32 mouse cellular contexts compared by ENCODE assay signal in genomic region chr9:87406476-87406875, GRCm38 (mm10).
DNase-seq lines count a peak whose midpoint lies in the region; ATAC-seq lines count a peak whose summit lies in the region.
"Had no signal": no experiment of that assay in that cellular context is flagged by ENCODE, and none has a peak within 500 bp of the region (broad histone marks: within the 10 kb centered on the region; RNA-seq: fewer than 3 reads in every experiment).

No protein-coding gene starts in this region.

- WGBS in heart, embryonic 10.5 days = 33% methylated on average over 12 of the region's 12 CpGs
- WGBS in heart, embryonic 15.5 days = 22% methylated on average over 12 of the region's 12 CpGs
- WGBS in embryonic facial prominence, embryonic 14.5 days = 40% methylated on average over 12 of the region's 12 CpGs
- 82% methylated on average over 12 of the region's 12 CpGs for WGBS in neural tube, embryonic 15.5 days

- no peaks in the 10 kb centered on the region for H3K36me3 ChIP-seq in heart, embryonic 10.5 days
- no peaks in the 10 kb centered on the region for H3K36me3 ChIP-seq in heart, embryonic 15.5 days
- no peaks in the 10 kb centered on the region for H3K36me3 ChIP-seq in embryonic facial prominence, embryonic 14.5 days (ENCODE audit: control insufficient read depth, insufficient read depth, low read length)
- H3K36me3 ChIP-seq in neural tube, embryonic 15.5 days = no peaks in the 10 kb centered on the region
- H3K36me3 ChIP-seq: forebrain, embryonic 10.5 days; forebrain, embryonic 15.5 days; hindbrain, embryonic 10.5 days; kidney, embryonic 15.5 days; limb, embryonic 15.5 days; liver, embryonic 13.5 days had no signal

- H3K4me2 ChIP-seq in heart, embryonic 15.5 days = peak overlapping the region; percentile 53
- peak overlapping the region; percentile 30 for H3K4me2 ChIP-seq in embryonic facial prominence, embryonic 14.5 days (ENCODE audit: low read depth, low read length)
- no peak overlapping the region for H3K4me2 ChIP-seq in neural tube, embryonic 15.5 days
- H3K4me2 ChIP-seq: forebrain, embryonic 15.5 days; kidney, embryonic 15.5 days; limb, embryonic 15.5 days; liver, embryonic 13.5 days had no signal

- H3K27ac ChIP-seq in heart, embryonic 10.5 days = no peak overlapping the region
- H3K27ac ChIP-seq in heart, embryonic 15.5 days = no peak overlapping the region
- no peak overlapping the region for H3K27ac ChIP-seq in embryonic facial prominence, embryonic 14.5 days (replicated peaks; ENCODE audit: low read depth, low read length)
- no peak overlapping the region for H3K27ac ChIP-seq in neural tube, embryonic 15.5 days (replicated peaks)
- H3K27ac ChIP-seq: forebrain, embryonic 10.5 days; forebrain, embryonic 15.5 days; hindbrain, embryonic 10.5 days; kidney, embryonic 15.5 days; left cerebral cortex, adult 2 months; limb, embryonic 15.5 days; liver, embryonic 13.5 days; stomach, postnatal 0 days had no signal

- ATAC-seq in heart, embryonic 15.5 days (replicated peaks; ENCODE audit: insufficient number of reproducible peaks, insufficient read depth, low FRiP score, low read depth) = no peak
- 0 out of 2 replicates have a peak, but pooled peaks have one; percentile 18 for ATAC-seq in embryonic facial prominence, embryonic 14.5 days (ENCODE audit: low read depth)
- no peak for ATAC-seq in neural tube, embryonic 15.5 days (ENCODE audit: low FRiP score)
- ATAC-seq: activated CD4-positive, CD25-positive, alpha-beta regulatory T cell, adult 4 months; CD4-positive, CD25-positive, alpha-beta regulatory T cell, adult 4 months; forebrain, embryonic 15.5 days; hindbrain, embryonic 16.5 days; lung, postnatal 0 days had no signal

- peak overlapping the region; percentile 29; the same call in 1 of the 2 replicates for H3K4me3 ChIP-seq in heart, embryonic 10.5 days
- peak overlapping the region; percentile 24 for H3K4me3 ChIP-seq in heart, embryonic 15.5 days
- no peak overlapping the region for H3K4me3 ChIP-seq in embryonic facial prominence, embryonic 14.5 days (ENCODE audit: low read depth, low read length)
- H3K4me3 ChIP-seq in neural tube, embryonic 15.5 days (replicated peaks) = no peak overlapping the region
- H3K4me3 ChIP-seq: forebrain, embryonic 10.5 days; forebrain, embryonic 15.5 days; hindbrain, embryonic 10.5 days; kidney, embryonic 15.5 days; left cerebral cortex, adult 2 months; limb, embryonic 15.5 days; liver, embryonic 13.5 days; megakaryocyte, embryonic 14.5 days had no signal

- H3K9me3 ChIP-seq in heart, embryonic 10.5 days = no peaks in the 10 kb centered on the region
- H3K9me3 ChIP-seq in heart, embryonic 15.5 days (replicated peaks) = no peaks in the 10 kb centered on the region
- no peaks in the 10 kb centered on the region for H3K9me3 ChIP-seq in embryonic facial prominence, embryonic 14.5 days (ENCODE audit: control insufficient read depth, low read length)
- H3K9me3 ChIP-seq in neural tube, embryonic 15.5 days (replicated peaks) = no peaks in the 10 kb centered on the region
- H3K9me3 ChIP-seq: forebrain, embryonic 10.5 days; forebrain, embryonic 15.5 days; hindbrain, embryonic 10.5 days; kidney, embryonic 15.5 days; limb, embryonic 15.5 days; liver, embryonic 13.5 days; megakaryocyte, embryonic 14.5 days had no signal

- peaks cover 7% of the 10 kb centered on the region; the same call in 1 of the 2 replicates for H3K27me3 ChIP-seq in heart, embryonic 10.5 days (ENCODE audit: insufficient read depth, poor library complexity, severe bottlenecking)
- H3K27me3 ChIP-seq in heart, embryonic 15.5 days = no peaks in the 10 kb centered on the region
- no peaks in the 10 kb centered on the region for H3K27me3 ChIP-seq in embryonic facial prominence, embryonic 14.5 days (replicated peaks; ENCODE audit: control insufficient read depth, insufficient read depth, low read length)
- no peaks in the 10 kb centered on the region for H3K27me3 ChIP-seq in neural tube, embryonic 15.5 days (replicated peaks)
- H3K27me3 ChIP-seq: forebrain, embryonic 15.5 days; liver, embryonic 13.5 days; megakaryocyte, embryonic 14.5 days had no signal

- peaks cover 5% of the 10 kb centered on the region; the same call in 1 of the 2 replicates for H3K4me1 ChIP-seq in heart, embryonic 10.5 days
- H3K4me1 ChIP-seq in heart, embryonic 15.5 days (replicated peaks) = no peaks in the 10 kb centered on the region
- 0 out of 2 replicates have a peak, but pooled peaks cover 3% of the 10 kb centered on the region for H3K4me1 ChIP-seq in embryonic facial prominence, embryonic 14.5 days (ENCODE audit: control insufficient read depth, insufficient read depth, low read length)
- no peaks in the 10 kb centered on the region for H3K4me1 ChIP-seq in neural tube, embryonic 15.5 days
- H3K4me1 ChIP-seq: forebrain, embryonic 10.5 days; forebrain, embryonic 15.5 days; hindbrain, embryonic 10.5 days; kidney, embryonic 15.5 days; liver, embryonic 13.5 days; megakaryocyte, embryonic 14.5 days had no signal

- no peak for DNase-seq in heart, embryonic 10.5 days (ENCODE audit: low spot score)
- no peak for DNase-seq in heart, postnatal 36 days
- DNase-seq in heart, adult 9 months (ENCODE audit: low spot score in 2 of 2) = no peak
- peak; percentile 37 for DNase-seq in 3T3-L1 (ENCODE audit: low read depth, low spot score)
- DNase-seq in embryonic facial prominence, embryonic 14.5 days (ENCODE audit: low spot score) = no peak
- no peak for DNase-seq in right cerebral cortex, postnatal 14 days
- DNase-seq: adrenal gland, adult 2 months; adrenal gland, postnatal 36 days; cerebellum, adult 18-20 months; cerebellum, postnatal 10 days; kidney, adult 18-20 months; kidney, postnatal 25 days; liver, embryonic 13.5 days; lung, adult 18-20 months; lung, postnatal 4 days; midbrain, embryonic 14.5 days; thymus, adult 18-20 months; thymus, postnatal 36 days had no signal

- intact Hi-C loops in heart, postnatal 36 days (cut with DNase I) = no loop called here

- H3K9ac ChIP-seq in heart, embryonic 15.5 days = no peak overlapping the region
- no peak overlapping the region for H3K9ac ChIP-seq in embryonic facial prominence, embryonic 14.5 days (ENCODE audit: low read depth, low read length)
- H3K9ac ChIP-seq in neural tube, embryonic 15.5 days (replicated peaks) = no peak overlapping the region
- H3K9ac ChIP-seq: forebrain, embryonic 15.5 days; kidney, embryonic 15.5 days; limb, embryonic 15.5 days; liver, embryonic 13.5 days had no signal

Comparison
In these comparisons a context has a peak if more than half of its experiments do, and no peak if none do; other contexts are left out.
1. H3K4me3 ChIP-seq: peak in heart, embryonic 10.5 days (single experiment) and heart, embryonic 15.5 days (single experiment); none in embryonic facial prominence, embryonic 14.5 days (single experiment) and neural tube, embryonic 15.5 days (single experiment).